Mouse (Mus musculus) kidney, adult 10 weeks (tissue): ENCODE measurements around the gene Zfp52. TPM values are rescaled to one million over a fixed set of nuclear protein-coding genes. Genes with fewer than 3 reads are reported as not detected.

ENCODE experiments used
- polyA plus RNA-seq: library from polyadenylated mRNA; stranded (reverse); fragments of 350-450 nt; fragmentation: Illumina TruSeq; extraction: RNeasy Lipid Tissue Mini Kit (QIAGEN cat#74804); gene quantifications from one replicate; pipeline ENCODE4 v1.2.3, GENCODE M21; 2014; ENCODE audit warnings: low read depth, low replicate concordance

Zfp52 gene
- 27.1 TPM for polyA plus RNA-seq

DNA sequence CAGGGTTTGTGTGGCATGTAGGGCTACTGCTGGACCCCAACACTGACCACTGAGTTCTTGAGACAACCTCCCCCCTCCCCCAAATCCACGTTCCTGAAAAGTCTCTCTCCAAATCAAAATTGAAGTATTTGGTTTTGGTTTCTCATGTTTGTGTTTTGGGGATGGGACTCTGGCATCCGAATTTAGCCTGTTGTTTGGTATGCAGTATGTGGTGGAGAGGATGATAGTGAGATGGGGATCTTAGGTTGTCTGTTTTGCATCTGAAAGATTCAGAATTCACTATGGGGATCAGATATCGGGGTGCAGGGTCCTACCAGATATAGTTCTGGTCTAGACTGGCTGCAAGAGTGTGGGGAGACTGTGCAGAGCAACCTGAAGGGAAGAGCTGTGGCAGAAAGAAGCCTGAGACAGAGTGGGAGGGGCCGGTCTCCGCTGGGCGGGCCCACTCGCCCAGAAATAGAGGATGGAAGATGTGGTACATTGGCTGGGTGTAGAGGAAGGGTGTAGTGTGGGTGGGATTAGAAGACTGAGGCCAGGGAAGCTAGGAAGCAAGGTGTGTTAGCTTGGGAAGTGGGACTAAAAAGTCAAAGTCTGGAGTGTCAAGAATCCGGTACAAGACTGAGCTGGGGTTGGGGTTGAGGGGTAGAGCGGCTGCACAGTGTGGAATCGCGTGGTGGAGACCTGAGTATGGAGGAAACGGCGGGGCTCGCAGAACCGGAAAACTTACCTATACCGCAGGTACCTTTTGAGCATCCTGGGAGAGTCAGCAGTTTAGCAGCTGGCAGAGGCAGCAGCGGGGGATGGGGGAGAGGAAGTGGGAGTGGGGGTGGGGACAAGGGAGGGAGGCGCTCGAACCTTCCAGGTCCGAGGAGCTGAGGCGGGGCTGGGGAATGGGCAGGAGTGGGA is at the start of gene Zfp52:
TSS of gene Zfp52 (plus strand) at position 444 of the 906 bp plus-strand sequence.

GRCm38 (mm10) chr17:21488760-21489499 is 46.4 kb upstream of the Zfp52 start, which contains the start of gene Zfp53:
Gene Zfp53 (plus strand): TSS chr17:21488998.

GRCm38 (mm10) chr17:21566728-21567349 is 31.5 kb downstream of the Zfp52 start, which contains the start of gene Zfp948:
Gene Zfp948 (plus strand): TSS chr17:21567008.

Other genes starting within 250 kb of the Zfp52 start
- gene Vmn1r237, start 223.7 kb upstream of the Zfp52 start, polyA plus RNA-seq = not detected
- gene Zfp677, start 151.8 kb upstream of the Zfp52 start, polyA plus RNA-seq = 16.8 TPM
- gene Zfp54, start 112.3 kb upstream of the Zfp52 start, polyA plus RNA-seq = 21.1 TPM
- gene Zfp51, start 85.2 kb upstream of the Zfp52 start, polyA plus RNA-seq = 38.9 TPM
- 20.0 TPM for gene Zfp53, start 46.5 kb upstream of the Zfp52 start, polyA plus RNA-seq
- gene Zfp948, start 31.5 kb downstream of the Zfp52 start, polyA plus RNA-seq = 19.0 TPM
- 13.5 TPM for gene Zfp983, start 115.1 kb downstream of the Zfp52 start, polyA plus RNA-seq
- gene Gm10226, start 156.3 kb downstream of the Zfp52 start, polyA plus RNA-seq = 28.2 TPM
- gene Zfp760, start 172.2 kb downstream of the Zfp52 start, polyA plus RNA-seq = 21.1 TPM
- 23.9 TPM for gene Zfp229, start 195.3 kb downstream of the Zfp52 start, polyA plus RNA-seq